Mouse (Mus musculus): ENCODE measurements around the gene Smarcd3. TPM values are rescaled to one million over a fixed set of nuclear protein-coding genes. Genes with fewer than 3 reads are reported as not detected.

Smarcd3 gene
- polyA plus RNA-seq, 1 experiment, result 2.5 TPM

DNA sequence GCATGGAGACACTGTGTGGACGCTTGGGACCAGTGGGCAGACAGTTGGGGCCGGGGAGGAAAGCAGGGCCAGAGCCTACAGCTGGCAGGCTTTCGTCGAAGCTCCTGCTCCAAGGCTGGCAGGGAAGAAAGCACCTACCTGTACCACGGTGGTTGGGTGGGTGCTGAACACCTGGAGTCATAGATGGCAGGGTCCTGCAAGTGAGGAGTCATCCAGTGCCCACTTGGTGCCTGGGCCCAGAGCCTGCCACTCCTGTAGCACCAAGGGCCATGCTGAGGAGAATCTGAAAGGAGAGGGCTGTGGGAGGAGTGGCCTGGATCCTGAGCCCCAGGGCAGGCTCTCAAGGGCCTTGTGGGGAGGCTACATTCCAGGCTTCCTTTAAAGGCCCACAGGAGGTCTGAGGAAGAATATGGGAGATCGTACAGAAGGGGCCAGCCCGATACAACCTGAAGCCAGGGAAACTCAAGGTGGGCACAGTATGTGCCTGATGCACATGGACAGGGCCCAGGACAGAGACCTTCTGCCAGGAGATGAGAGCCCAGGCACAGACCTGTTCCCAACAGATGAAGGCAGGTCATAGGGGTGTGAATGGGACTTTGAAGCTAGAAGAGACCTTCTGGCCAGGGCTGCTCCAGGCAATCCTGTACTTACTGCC is 1.7 kb downstream of the Smarcd3 start:
- Histone ChIP-seq H3K36me3 (ENCODE audit: control insufficient read depth, insufficient read depth, low read length) (no peaks in the 10 kb centered on the region), H3K4me3 (ENCODE audit: extremely low read depth, insufficient read depth, insufficient read length) (no peak overlapping the region), H3K27me3 (ENCODE audit: control insufficient read depth, insufficient read depth, low read length) (0 out of 2 replicates have a peak, but pooled peaks cover 2% of the 10 kb centered on the region), H3K27ac (ENCODE audit: insufficient read depth, low read length) (no peak overlapping the region), H3K4me1 (ENCODE audit: control insufficient read depth, insufficient read depth, insufficient read length) (no peaks in the 10 kb centered on the region)
- TF ChIP-seq CTCF (IDR thresholded peaks at IDR 0.05; ENCODE audit: extremely low read depth, insufficient read depth, insufficient read length, insufficient replicate concordance) (no peak), POLR2A (IDR thresholded peaks at IDR 0.05; ENCODE audit: low read depth, low read length) (no peak)
- no peak for DNase-seq (ENCODE audit: low read depth in 1 of 2, low spot score in 2 of 2)
- 84% methylated on average over 7 of the region's 7 CpGs for WGBS

DNA sequence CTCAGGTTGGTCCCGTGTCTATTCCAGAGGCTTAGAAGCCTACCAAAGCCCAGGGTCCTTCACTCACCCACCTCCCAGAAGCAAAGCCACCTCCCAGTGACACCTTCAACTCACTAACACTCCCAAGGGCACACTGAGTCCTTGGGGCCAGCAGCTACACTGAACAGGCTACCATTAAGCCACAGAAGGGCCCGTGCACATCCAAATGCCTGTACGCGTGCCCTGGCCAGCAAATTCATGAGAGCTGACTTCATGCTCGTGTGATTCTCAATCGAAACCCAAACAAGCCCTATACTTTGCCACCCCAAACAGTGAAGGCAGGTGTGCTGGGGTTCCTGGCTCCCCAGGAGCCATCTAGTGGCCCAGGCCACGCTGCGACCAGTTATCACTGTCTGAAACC is 3.6 kb downstream of the Smarcd3 start:
- 84% methylated on average over 8 of the region's 8 CpGs for WGBS
- TF ChIP-seq POLR2A (IDR thresholded peaks at IDR 0.05; ENCODE audit: low read depth, low read length), result no peak
- TF ChIP-seq CTCF (IDR thresholded peaks at IDR 0.05; ENCODE audit: extremely low read depth, insufficient read depth, insufficient read length, insufficient replicate concordance), result no peak
- no peak overlapping the region for H3K27ac ChIP-seq (ENCODE audit: insufficient read depth, low read length)

GRCm38 (mm10) chr5:24620116-24620515 is 4.1 kb downstream of the Smarcd3 start:
- Histone ChIP-seq H3K27me3 (ENCODE audit: control insufficient read depth, insufficient read depth, low read length) (0 out of 2 replicates have a peak, but pooled peaks cover 2% of the 10 kb centered on the region), H3K36me3 (ENCODE audit: control insufficient read depth, insufficient read depth, low read length) (no peaks in the 10 kb centered on the region), H3K27ac (ENCODE audit: insufficient read depth, low read length) (no peak overlapping the region), H3K4me1 (ENCODE audit: control insufficient read depth, insufficient read depth, insufficient read length) (no peaks in the 10 kb centered on the region), H3K4me3 (ENCODE audit: extremely low read depth, insufficient read depth, insufficient read length) (no peak overlapping the region)
- DNase-seq (ENCODE audit: low read depth in 1 of 2, low spot score in 2 of 2), result no peak
- 86% methylated on average over 8 of the region's 8 CpGs for WGBS
- TF ChIP-seq CTCF (IDR thresholded peaks at IDR 0.05; ENCODE audit: extremely low read depth, insufficient read depth, insufficient read length, insufficient replicate concordance) (no peak), POLR2A (IDR thresholded peaks at IDR 0.05; ENCODE audit: low read depth, low read length) (no peak)

More for the DNA sequence above, 3.6 kb downstream of the Smarcd3 start:
- 0 out of 2 replicates have a peak, but pooled peaks cover 2% of the 10 kb centered on the region for H3K27me3 ChIP-seq (ENCODE audit: control insufficient read depth, insufficient read depth, low read length)
- H3K36me3 ChIP-seq (ENCODE audit: control insufficient read depth, insufficient read depth, low read length), result no peaks in the 10 kb centered on the region
- H3K4me1 ChIP-seq (ENCODE audit: control insufficient read depth, insufficient read depth, insufficient read length), result no peaks in the 10 kb centered on the region
- no peak for DNase-seq (ENCODE audit: low read depth in 1 of 2, low spot score in 2 of 2)
- H3K4me3 ChIP-seq (ENCODE audit: extremely low read depth, insufficient read depth, insufficient read length), result no peak overlapping the region

GRCm38 (mm10) chr5:24618921-24619320 is 5.3 kb downstream of the Smarcd3 start:
- H3K27ac ChIP-seq (ENCODE audit: insufficient read depth, low read length), result no peak overlapping the region
- DNase-seq (ENCODE audit: low read depth in 1 of 2, low spot score in 2 of 2), result no peak
- WGBS, result 88% methylated on average over 3 of the region's 3 CpGs

GRCm38 (mm10) chr5:24615097-24615496 is 9.1 kb downstream of the Smarcd3 start:
- Histone ChIP-seq H3K4me1 (ENCODE audit: control insufficient read depth, insufficient read depth, insufficient read length) (no peaks in the 10 kb centered on the region), H3K4me3 (ENCODE audit: extremely low read depth, insufficient read depth, insufficient read length) (no peak overlapping the region), H3K27me3 (ENCODE audit: control insufficient read depth, insufficient read depth, low read length) (no peaks in the 10 kb centered on the region), H3K27ac (ENCODE audit: insufficient read depth, low read length) (no peak overlapping the region), H3K36me3 (ENCODE audit: control insufficient read depth, insufficient read depth, low read length) (no peaks in the 10 kb centered on the region)
- WGBS, result 72% methylated on average over 6 of the region's 6 CpGs
- DNase-seq (ENCODE audit: low read depth in 1 of 2, low spot score in 2 of 2), result no peak
- no peak for TF ChIP-seq CTCF (IDR thresholded peaks at IDR 0.05; ENCODE audit: extremely low read depth, insufficient read depth, insufficient read length, insufficient replicate concordance)
- TF ChIP-seq POLR2A (IDR thresholded peaks at IDR 0.05; ENCODE audit: low read depth, low read length), result no peak

More at GRCm38 (mm10) chr5:24618921-24619320, 5.3 kb downstream of the Smarcd3 start:
- TF ChIP-seq POLR2A (IDR thresholded peaks at IDR 0.05; ENCODE audit: low read depth, low read length) (no peak), CTCF (IDR thresholded peaks at IDR 0.05; ENCODE audit: extremely low read depth, insufficient read depth, insufficient read length, insufficient replicate concordance) (no peak)
- Histone ChIP-seq H3K4me3 (ENCODE audit: extremely low read depth, insufficient read depth, insufficient read length) (no peak overlapping the region), H3K36me3 (ENCODE audit: control insufficient read depth, insufficient read depth, low read length) (no peaks in the 10 kb centered on the region), H3K27me3 (ENCODE audit: control insufficient read depth, insufficient read depth, low read length) (0 out of 2 replicates have a peak, but pooled peaks cover 2% of the 10 kb centered on the region), H3K4me1 (ENCODE audit: control insufficient read depth, insufficient read depth, insufficient read length) (no peaks in the 10 kb centered on the region)

DNA sequence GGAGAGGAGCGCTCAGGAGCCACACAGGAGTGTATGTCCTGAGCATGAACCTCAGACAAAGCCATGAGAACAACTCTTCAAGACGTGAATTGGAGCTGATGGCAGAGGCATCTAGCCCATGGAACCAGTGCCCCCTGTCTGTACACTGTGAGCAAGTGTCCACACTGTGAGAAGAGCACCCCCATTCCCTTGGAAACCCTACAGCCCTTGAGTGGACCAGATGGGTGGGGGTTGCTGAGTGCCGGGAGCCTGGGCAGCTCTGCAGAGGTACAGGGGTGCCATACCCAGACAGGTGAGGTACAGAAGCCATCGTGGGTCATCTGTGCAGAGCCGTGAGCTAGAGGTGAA is 11.9 kb downstream of the Smarcd3 start:
- H3K27me3 ChIP-seq (ENCODE audit: control insufficient read depth, insufficient read depth, low read length), result no peaks in the 10 kb centered on the region
- TF ChIP-seq POLR2A (IDR thresholded peaks at IDR 0.05; ENCODE audit: low read depth, low read length) (no peak), CTCF (IDR thresholded peaks at IDR 0.05; ENCODE audit: extremely low read depth, insufficient read depth, insufficient read length, insufficient replicate concordance) (no peak)
- H3K4me3 ChIP-seq (ENCODE audit: extremely low read depth, insufficient read depth, insufficient read length), result no peak overlapping the region
- no peaks in the 10 kb centered on the region for H3K4me1 ChIP-seq (ENCODE audit: control insufficient read depth, insufficient read depth, insufficient read length)
- 76% methylated on average over 5 of the region's 5 CpGs for WGBS
- H3K27ac ChIP-seq (ENCODE audit: insufficient read depth, low read length), result no peak overlapping the region
- H3K36me3 ChIP-seq (ENCODE audit: control insufficient read depth, insufficient read depth, low read length), result no peaks in the 10 kb centered on the region
- DNase-seq (ENCODE audit: low read depth in 1 of 2, low spot score in 2 of 2), result no peak

All from spleen, adult 2 months (tissue).